Mouse (Mus musculus): ENCODE results near the gene Eif5a.

DNA sequence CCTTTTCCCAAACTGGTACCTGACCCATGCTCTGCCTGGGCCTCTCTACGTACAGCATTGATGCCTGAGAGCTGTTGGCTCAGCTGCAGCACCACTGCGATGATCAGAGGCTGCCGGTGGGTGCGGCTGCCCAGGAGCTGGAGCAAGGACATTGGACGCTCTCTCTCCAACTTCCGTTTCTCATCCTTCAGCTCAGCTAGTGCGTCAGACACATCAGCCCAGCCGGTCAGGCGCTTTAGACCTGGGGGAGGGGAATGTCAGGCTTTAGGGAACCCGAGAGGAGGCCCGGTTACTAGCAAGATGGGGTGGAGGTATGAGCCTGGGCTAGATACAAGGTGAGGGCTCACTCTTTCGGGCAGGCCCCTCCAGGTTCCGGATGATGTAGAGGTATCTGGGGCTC lies 23.5 kb upstream of the Eif5a start:
- TF ChIP-seq CTCF (IDR thresholded peaks at IDR 0.05; ENCODE audit: extremely low read depth, insufficient read length, insufficient replicate concordance, low read depth, low read length) (no peak), POLR2A (IDR thresholded peaks at IDR 0.05; ENCODE audit: low read depth, low read length) (no peak)

Measured in small intestine, adult 2 months (tissue).